Mouse (Mus musculus) c-Kit-positive CD71-positive TER-119-negative erythroid progenitor cells, embryonic 14.5 days (primary cell): Measurements from ENCODE around the gene Chn2.
A peak's percentile ranks its signal among the peaks of the same experiment; 100 is the strongest.
"Not testable (repeated sequence)": the region's sequence is repeated elsewhere in the genome, so short reads cannot be mapped to it uniquely, and the experiment has no call there.

Experiments used
- DNase-seq: peaks from one replicate; pipeline ENCODE4 v3.0.0-alpha.2; 2013; ENCODE audit warnings: low read depth

The Chn2 gene

DNA sequence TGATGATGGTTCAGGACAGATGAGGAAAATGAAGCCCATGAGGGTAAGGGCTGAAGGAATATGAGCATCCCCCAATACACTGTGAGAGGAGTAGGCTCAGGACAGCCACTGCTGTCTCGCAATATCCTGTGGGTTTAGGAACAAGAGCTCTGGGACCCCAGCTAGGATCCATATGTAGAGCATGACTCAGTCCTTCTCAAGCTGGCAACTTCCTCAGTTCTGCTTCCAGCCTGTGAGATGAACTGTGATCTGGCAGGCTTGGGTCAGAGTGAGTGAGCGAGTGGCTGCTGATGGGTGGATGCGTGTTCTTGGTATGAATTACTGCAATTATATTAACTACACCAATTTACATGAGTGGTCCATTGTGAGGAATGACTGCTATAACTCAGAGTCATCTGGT is 121.3 kb downstream of the Chn2 start:
- DNase-seq = no peak

DNA sequence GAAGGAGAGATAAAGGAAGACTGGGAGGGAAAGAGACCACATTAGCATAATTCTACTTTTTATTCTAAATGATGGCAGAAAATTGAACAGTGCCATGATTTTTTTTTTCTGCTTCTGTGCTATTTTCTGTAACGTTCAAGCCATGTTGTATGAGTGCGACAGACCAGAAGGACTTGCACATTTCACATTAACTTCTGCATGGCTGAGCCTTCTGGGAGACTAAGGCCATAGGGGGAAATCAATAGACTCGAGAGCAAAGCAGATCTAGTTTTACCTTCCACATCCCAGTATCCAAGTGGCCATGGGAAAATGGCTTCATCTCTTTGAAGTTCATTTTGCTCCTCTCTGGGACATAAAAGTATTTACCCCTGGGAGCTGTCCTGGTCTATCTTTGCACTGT is 121.9 kb downstream of the Chn2 start:
- no peak for DNase-seq

- no peak for DNase-seq
Observed at GRCm38 (mm10) chr6:54162321-54162720, 123.0 kb downstream of the Chn2 start.

- no peak for DNase-seq
Observed at GRCm38 (mm10) chr6:54162786-54163185, 123.4 kb downstream of the Chn2 start.

GRCm38 (mm10) chr6:54163702-54164101 is 124.3 kb downstream of the Chn2 start:
- DNase-seq = peak; percentile 4

- DNase-seq = no peak
Observed at GRCm38 (mm10) chr6:54164777-54165176, 125.4 kb downstream of the Chn2 start.

- DNase-seq = no peak
Observed at GRCm38 (mm10) chr6:54165246-54165645, 125.9 kb downstream of the Chn2 start.

GRCm38 (mm10) chr6:54165863-54166262 is 126.5 kb downstream of the Chn2 start:
- DNase-seq = no peak

- no peak for DNase-seq
Observed at GRCm38 (mm10) chr6:54166991-54167546, 127.7 kb downstream of the Chn2 start.

DNA sequence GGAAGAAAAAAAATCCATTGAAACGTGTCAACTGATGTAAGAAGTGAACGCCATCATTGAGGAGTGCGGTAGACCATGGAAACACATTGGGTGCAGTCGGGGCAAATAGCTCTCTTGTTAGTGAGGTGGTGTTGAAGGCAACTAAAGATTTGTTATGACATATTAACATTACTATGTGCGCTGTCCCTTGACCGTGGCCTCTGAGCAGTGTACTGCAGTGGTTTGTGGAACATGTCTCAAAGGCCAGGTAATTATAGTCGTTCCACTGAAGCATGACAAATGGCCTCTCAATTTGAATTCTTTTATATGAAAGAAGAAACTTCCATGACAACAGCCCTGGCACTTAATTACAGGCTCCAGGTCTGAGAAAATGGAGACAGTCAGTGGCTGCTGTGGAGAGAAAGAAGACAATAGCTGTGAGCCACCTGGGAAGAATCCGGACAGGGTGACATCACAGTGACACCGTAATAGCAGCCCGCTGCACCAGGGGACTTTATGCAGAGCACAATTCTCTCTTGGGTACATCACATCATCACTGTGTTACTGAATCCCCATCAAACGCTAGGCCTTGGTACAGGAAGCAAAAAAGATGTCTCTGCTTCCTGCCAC is 131.0 kb downstream of the Chn2 start:
- DNase-seq = no peak

GRCm38 (mm10) chr6:54171385-54171784 is 132.0 kb downstream of the Chn2 start:
- no peak for DNase-seq

DNA sequence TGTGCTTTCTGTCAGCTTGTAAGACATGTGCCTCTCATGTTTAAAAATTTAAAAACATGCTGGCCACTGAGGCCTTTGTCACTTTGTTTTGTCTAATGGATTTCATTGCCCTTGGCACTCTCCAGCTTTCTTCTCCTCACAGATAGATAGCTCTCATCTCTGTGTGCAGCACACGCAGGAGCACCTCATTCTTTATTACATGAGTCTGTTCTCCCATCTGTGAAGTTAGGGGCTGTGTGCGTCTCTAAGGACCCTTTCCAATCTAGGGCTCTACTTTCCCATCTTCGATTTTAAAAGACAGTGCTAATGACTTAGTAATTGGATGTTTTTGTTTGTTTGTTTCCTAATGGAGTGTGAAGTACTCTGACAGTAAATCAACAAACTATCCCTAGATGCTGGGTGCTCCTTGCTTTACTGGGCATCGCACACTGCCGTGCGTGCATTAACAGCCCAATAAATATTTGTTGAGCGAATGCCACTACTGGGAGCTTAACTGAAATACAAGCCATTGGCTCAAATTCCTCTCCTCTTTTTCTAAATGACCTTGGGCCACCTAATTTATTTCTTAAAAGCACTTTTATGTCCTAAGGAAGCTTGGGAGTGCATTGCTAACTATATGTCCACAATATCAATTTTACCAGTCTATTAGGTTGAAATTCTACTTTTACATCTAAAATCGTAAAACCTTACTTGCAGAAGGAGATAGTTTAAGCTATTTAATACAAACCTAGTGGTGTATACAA is 136.3 kb downstream of the Chn2 start:
- DNase-seq = no peak

GRCm38 (mm10) chr6:54177081-54177480 is 137.7 kb downstream of the Chn2 start:
- not testable (repeated sequence) for DNase-seq

GRCm38 (mm10) chr6:54179056-54179873 is 139.9 kb downstream of the Chn2 start:
- no peak for DNase-seq

- DNase-seq = no peak
Observed at GRCm38 (mm10) chr6:54179874-54180212, 140.5 kb downstream of the Chn2 start.

DNA sequence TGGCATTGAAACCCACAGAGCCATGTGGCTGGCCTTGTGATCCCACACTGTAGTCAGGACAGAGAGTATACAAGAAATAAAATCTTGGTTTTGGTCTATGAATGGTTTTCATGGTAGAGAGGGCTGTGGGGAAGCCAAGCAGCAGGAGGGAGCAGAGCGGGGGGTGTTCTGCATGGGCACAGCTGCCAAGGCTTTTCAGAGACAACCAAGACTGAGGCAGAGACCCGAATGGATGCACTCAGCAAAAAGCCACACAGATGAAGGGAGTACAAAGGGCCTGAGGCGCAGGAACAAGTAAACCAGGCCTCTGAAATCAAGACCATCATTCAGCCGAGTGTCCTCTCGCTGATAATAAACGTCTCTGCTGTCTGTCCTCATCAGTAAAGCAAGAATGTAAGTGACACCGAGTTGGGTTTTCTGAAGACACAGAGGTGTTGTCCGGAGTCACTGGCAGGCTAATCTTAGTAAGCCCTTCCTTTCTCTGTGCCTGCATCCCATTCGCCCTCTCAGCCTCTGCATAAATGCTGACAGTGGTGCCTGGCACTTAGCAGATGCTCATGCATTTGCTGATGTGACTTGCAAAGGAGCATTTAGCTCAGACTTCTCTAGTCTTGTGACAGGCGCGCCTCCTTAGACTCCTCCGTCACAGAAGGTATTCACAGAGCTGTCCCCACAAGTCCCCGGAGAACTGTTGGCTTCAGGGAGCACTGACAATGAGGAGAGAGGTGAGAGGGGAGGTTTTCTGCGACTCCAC is 144.6 kb downstream of the Chn2 start:
- no peak for DNase-seq

DNA sequence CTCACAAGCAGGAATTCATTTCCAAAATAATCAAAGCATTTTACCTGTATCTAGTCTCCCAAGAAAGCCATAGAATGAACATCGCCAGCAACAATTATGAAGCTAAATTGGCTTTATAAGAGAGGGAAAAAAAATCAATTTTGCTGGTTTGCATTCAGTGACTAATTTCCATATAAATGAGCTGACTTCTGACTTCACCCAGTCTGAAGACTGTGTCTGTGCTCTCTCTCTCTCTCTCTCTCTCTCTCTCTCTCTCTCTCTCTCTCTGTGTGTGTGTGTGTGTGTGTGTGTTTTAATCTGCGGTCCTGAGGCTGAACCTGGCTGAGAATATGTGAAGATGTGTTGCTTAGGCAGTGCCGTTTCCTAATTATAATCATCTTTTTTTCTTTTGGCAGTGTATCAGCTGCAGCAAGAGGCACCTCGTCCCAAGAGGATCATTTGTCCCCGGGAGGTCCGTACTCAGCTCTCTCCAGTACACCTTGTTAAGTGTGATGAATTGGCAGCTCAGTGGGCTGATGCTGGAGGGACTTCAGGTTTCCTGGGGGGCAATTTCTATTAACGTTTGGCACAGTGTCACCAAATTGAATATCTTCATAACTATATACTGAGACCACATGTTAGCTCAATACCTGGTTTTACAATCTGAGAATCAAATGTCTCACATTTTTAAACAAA is 154.4 kb downstream of the Chn2 start:
- no peak for DNase-seq

DNA sequence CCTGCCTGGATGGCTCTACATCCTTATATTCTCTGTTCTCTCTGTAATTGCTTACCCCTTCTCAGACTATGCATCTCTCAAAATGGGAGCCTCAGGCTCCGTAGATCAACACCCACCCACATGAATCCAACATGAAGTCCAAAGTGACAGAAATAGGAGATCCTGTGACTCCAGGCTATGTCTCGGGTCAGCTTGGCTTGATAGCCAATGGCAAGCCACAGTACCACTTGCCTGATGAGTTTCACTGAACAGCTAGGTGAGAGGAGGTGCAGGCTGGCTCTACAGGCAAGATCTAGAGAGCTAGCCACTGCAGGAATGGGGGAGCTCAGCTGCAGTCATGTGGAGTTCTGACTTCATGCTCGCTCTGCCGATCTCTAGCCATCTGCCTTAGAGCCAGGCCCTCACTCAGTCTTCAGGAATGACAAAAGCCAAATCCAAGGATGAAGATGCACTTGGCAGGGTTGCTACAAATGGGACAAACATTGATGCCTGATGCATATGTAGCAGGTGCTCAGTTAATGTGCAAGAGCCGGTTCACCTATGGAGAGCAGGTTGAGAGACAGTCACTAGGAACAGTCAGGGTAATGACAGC is 158.6 kb downstream of the Chn2 start:
- DNase-seq = no peak

DNA sequence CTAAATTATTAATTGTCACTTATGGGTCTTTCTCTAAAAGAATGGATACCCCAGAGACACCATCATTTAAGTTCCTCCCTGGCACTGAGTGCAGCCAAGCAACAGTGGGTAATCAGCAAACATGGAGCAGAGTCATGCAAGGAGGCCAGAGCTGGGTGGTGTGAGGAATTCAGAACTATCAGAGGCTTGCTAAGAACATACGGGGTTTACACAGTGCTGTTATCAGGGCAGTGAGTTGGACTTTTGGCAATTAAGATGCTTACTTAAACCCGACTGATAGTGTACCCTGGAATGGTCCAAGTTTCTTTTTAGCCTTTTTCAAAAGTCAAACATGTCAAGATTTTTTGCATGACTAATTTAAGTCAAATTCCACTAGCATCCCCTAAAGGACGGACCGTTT is 160.2 kb downstream of the Chn2 start:
- DNase-seq = no peak

GRCm38 (mm10) chr6:54200031-54200722 is 160.8 kb downstream of the Chn2 start:
- DNase-seq = no peak
